Mouse (Mus musculus) limb, embryonic 14.5 days (tissue): ENCODE data around the gene Ube2t. TPM values are rescaled to one million over a fixed set of nuclear protein-coding genes. Genes with fewer than 3 reads are reported as not detected.

Experiments
- ATAC-seq: fragments of 200-750 bp; cut with Nextera tagmentation; 2 replicates; pipeline ENCODE4 v1.8.0; 2017; ENCODE audit warnings: low read depth, moderate number of reproducible peaks, moderate TSS enrichment; ENCODE audit not compliant: low FRiP score
- DNase-seq: peaks from one replicate; pipeline ENCODE4 v3.0.0-alpha.2; 2015; ENCODE audit warnings: low spot score
- H3K27ac ChIP-seq: fragments of 300-500 bp; sonication (generic); replicated peaks from 2 replicates; pipeline ENCODE4 v1.5.1; 2014; ENCODE audit warnings: low read depth, mild to moderate bottlenecking, low read length, moderate library complexity, mixed read lengths
- H3K27me3 ChIP-seq: fragments of 300-500 bp; sonication (generic); 2 replicates; pipeline ENCODE4 v1.6.1; 2014; ENCODE audit warnings: low read length, mixed read lengths; ENCODE audit not compliant: control insufficient read depth, insufficient read depth
- H3K36me3 ChIP-seq: fragments of 300-500 bp; sonication (generic); 2 replicates; pipeline ENCODE4 v1.6.1; 2014; ENCODE audit warnings: mild to moderate bottlenecking, low read length, moderate library complexity, mixed read lengths; ENCODE audit not compliant: control insufficient read depth, insufficient read depth
- H3K4me1 ChIP-seq: fragments of 300-500 bp; sonication (generic); 2 replicates; pipeline ENCODE4 v1.6.1; 2014; ENCODE audit warnings: antibody characterized with exemption, low read length, mixed read lengths; ENCODE audit not compliant: control insufficient read depth, insufficient read depth
- H3K4me2 ChIP-seq: fragments of 300-500 bp; sonication (generic); replicated peaks from 2 replicates; pipeline ENCODE4 v1.6.1; 2014; ENCODE audit warnings: low read depth, mild to moderate bottlenecking, low read length, moderate library complexity; ENCODE audit not compliant: severe bottlenecking
- H3K4me3 ChIP-seq: fragments of 300-500 bp; sonication (generic); replicated peaks from 2 replicates; pipeline ENCODE4 v1.5.1; 2014; ENCODE audit warnings: low read length
- H3K9ac ChIP-seq: fragments of 300-500 bp; sonication (generic); 2 replicates; pipeline ENCODE4 v1.6.1; 2014; ENCODE audit warnings: mild to moderate bottlenecking, low read depth, low read length, moderate library complexity; ENCODE audit not compliant: severe bottlenecking
- H3K9me3 ChIP-seq: fragments of 300-500 bp; sonication (generic); 2 replicates; pipeline ENCODE4 v1.6.1; 2016; ENCODE audit warnings: low read length; ENCODE audit not compliant: control insufficient read depth
- POLR2A ChIP-seq: fragments of 200-500 bp; IDR thresholded peaks from 2 replicates; pipeline ENCODE4 v1.8.0; 2012; ENCODE audit warnings: inconsistent platforms, mild to moderate bottlenecking, moderate library complexity, borderline replicate concordance; ENCODE audit not compliant: insufficient read depth, insufficient read length; ENCODE audit errors: extremely low read depth
- WGBS: fragments of 180-500 bp; shearing (Covaris S2); extraction: QIAGEN DNeasy Blood & Tissue Kit; methylation state at CpG from one replicate; pipeline ENCODE4 v1.1.7; 2014; 5-methylcytosine and 5-hydroxymethylcytosine counted together
- polyA plus RNA-seq, 2 experiments: library from polyadenylated mRNA; depleted of rRNA in 1 of 2; stranded (reverse) in 1 of 2; unstranded in 1 of 2; fragments of >200 nt; fragmentation: Nextera tagmentation in 1 of 2; extraction: Ambion mirVana in 1 of 2; gene quantifications; 2 replicates each; pipeline versions ENCODE4 v1.2.1 to v1.2.3; 2012 to 2014

Ube2t gene
- polyA plus RNA-seq, 2 experiments = 21.7 to 23.5 TPM

DNA sequence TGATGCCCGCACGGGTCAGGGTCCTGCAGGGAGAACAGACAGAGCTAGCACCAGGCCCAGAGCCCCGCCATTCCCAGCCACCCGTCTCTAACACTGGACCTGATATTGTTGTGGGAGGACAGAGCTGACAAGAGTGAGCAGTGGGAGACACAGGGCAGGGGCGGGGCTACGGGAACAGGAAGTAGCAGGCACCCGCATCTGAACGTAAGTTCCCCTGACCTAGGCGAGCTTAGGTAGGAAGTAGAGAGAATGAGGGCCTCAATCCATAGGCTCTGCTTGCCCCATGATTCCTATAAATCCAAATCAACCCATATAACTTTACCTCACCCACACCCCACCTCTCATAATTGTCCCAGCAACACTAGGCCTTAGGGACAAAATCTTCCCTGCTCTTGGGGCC lies 38.2 kb downstream of the Ube2t start:
- no peak overlapping the region for H3K4me3 ChIP-seq
- no peak for TF ChIP-seq POLR2A
- H3K9me3 ChIP-seq = no peaks in the 10 kb centered on the region
- no peaks in the 10 kb centered on the region for H3K36me3 ChIP-seq
- H3K4me2 ChIP-seq = no peak overlapping the region
- ATAC-seq (no peak), DNase-seq (no peak)
- 80% methylated on average over 9 of the region's 9 CpGs for WGBS
- peaks cover 7% of the 10 kb centered on the region for H3K4me1 ChIP-seq
- H3K27me3 ChIP-seq = no peaks in the 10 kb centered on the region
- no peak overlapping the region for H3K9ac ChIP-seq
- H3K27ac ChIP-seq = no peak overlapping the region

GRCm38 (mm10) chr1:135003346-135003745 lies 41.0 kb downstream of the Ube2t start:
- no peaks in the 10 kb centered on the region for H3K27me3 ChIP-seq
- 59% methylated on average over 4 of the region's 4 CpGs for WGBS
- H3K4me3 ChIP-seq = no peak overlapping the region
- H3K27ac ChIP-seq = no peak overlapping the region
- DNase-seq = no peak
- peaks cover 6% of the 10 kb centered on the region for H3K4me1 ChIP-seq
- no peak overlapping the region for H3K4me2 ChIP-seq
- no peaks in the 10 kb centered on the region for H3K9me3 ChIP-seq
- no peak for ATAC-seq
- TF ChIP-seq POLR2A = no peak
- H3K9ac ChIP-seq = no peak overlapping the region
- no peaks in the 10 kb centered on the region for H3K36me3 ChIP-seq

GRCm38 (mm10) chr1:135005696-135006095 lies 43.3 kb downstream of the Ube2t start:
- no peaks in the 10 kb centered on the region for H3K9me3 ChIP-seq
- peaks cover 6% of the 10 kb centered on the region for H3K4me1 ChIP-seq
- H3K4me2 ChIP-seq = no peak overlapping the region
- no peaks in the 10 kb centered on the region for H3K36me3 ChIP-seq
- H3K9ac ChIP-seq = no peak overlapping the region
- 42% methylated on average over 7 of the region's 7 CpGs for WGBS
- H3K27ac ChIP-seq = no peak overlapping the region
- no peak for TF ChIP-seq POLR2A
- no peak for ATAC-seq
- peak; percentile 25 for DNase-seq
- no peaks in the 10 kb centered on the region for H3K27me3 ChIP-seq
- no peak overlapping the region for H3K4me3 ChIP-seq

DNA sequence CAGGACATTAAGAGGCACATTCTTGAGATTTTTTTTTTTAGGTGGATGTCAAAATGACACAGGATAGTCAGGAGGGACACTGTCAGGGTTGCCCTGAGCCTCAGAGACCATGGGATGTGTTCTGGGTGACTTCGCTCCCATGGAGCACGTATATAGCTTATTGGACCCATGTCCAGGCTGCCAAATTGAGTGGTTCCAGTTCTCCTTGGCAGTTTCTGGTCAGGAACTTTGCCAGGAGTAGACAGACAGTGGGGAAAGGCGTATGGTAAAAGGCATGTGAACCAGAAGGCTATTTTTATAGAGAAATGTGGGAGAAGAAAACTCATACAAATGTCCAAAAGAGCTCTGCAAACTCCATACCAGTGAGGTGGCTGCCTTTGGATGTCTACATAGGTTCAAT lies 47.5 kb downstream of the Ube2t start:
- no peak for TF ChIP-seq POLR2A
- peaks cover 10% of the 10 kb centered on the region for H3K4me1 ChIP-seq
- WGBS = 83% methylated on average over 3 of the region's 3 CpGs
- H3K27me3 ChIP-seq = no peaks in the 10 kb centered on the region
- H3K36me3 ChIP-seq = no peaks in the 10 kb centered on the region
- ATAC-seq (no peak), DNase-seq (no peak)
- H3K4me3 ChIP-seq = no peak overlapping the region
- no peak overlapping the region for H3K27ac ChIP-seq
- H3K9ac ChIP-seq = no peak overlapping the region
- no peak overlapping the region for H3K4me2 ChIP-seq
- H3K9me3 ChIP-seq = no peaks in the 10 kb centered on the region

GRCm38 (mm10) chr1:135011912-135012311 lies 49.5 kb downstream of the Ube2t start:
- Histone ChIP-seq H3K4me2 (no peak overlapping the region), H3K36me3 (no peaks in the 10 kb centered on the region), H3K27ac (no peak overlapping the region), H3K9me3 (no peaks in the 10 kb centered on the region), H3K9ac (no peak overlapping the region), H3K4me3 (no peak overlapping the region), H3K4me1 (peaks cover 4% of the 10 kb centered on the region; the same call in 1 of the 2 replicates), H3K27me3 (no peaks in the 10 kb centered on the region)
- ATAC-seq (no peak), DNase-seq (no peak)
- TF ChIP-seq POLR2A = no peak
- WGBS = 89% methylated on average over 5 of the region's 5 CpGs

- no peak for TF ChIP-seq POLR2A
- H3K9ac ChIP-seq = no peak overlapping the region
- no peak overlapping the region for H3K4me3 ChIP-seq
- WGBS = 81% methylated on average over 9 of the region's 9 CpGs
- no peaks in the 10 kb centered on the region for H3K36me3 ChIP-seq
- H3K9me3 ChIP-seq = no peaks in the 10 kb centered on the region
- H3K4me1 ChIP-seq = peaks cover 4% of the 10 kb centered on the region; the same call in 1 of the 2 replicates
- no peaks in the 10 kb centered on the region for H3K27me3 ChIP-seq
- no peak for DNase-seq
- ATAC-seq = no peak
- H3K4me2 ChIP-seq = no peak overlapping the region
- H3K27ac ChIP-seq = no peak overlapping the region
These were observed 50.1 kb downstream of the Ube2t start for GRCm38 (mm10) chr1:135012472-135012871.
